Mouse (Mus musculus): ENCODE measurements around the gene Dsel. TPM values are rescaled to one million over a fixed set of nuclear protein-coding genes. Genes with fewer than 3 reads are reported as not detected.

Gene Dsel
- polyA plus RNA-seq, 1 experiment: 0.70 TPM

- Histone ChIP-seq H3K4me1 (ENCODE audit: control insufficient read depth, insufficient read depth, low read length) (no peaks in the 10 kb centered on the region), H3K27ac (ENCODE audit: control insufficient read depth, insufficient read depth, low read depth, low read length) (no peak overlapping the region), H3K4me3 (ENCODE audit: control insufficient read depth, low read depth, low read length) (no peak overlapping the region), H3K36me3 (ENCODE audit: control insufficient read depth, insufficient read depth, low read length) (no peaks in the 10 kb centered on the region), H3K27me3 (ENCODE audit: control insufficient read depth, insufficient read depth, low read length) (no peaks in the 10 kb centered on the region)
- TF ChIP-seq CTCF (IDR thresholded peaks at IDR 0.05; ENCODE audit: control insufficient read depth, insufficient read depth, insufficient replicate concordance, low read depth, low read length) (no peak), POLR2A (IDR thresholded peaks at IDR 0.05; ENCODE audit: control insufficient read depth, low read depth, low read length) (no peak)
Observed at GRCm38 (mm10) chr1:111857852-111858251, 6.9 kb downstream of the Dsel start.

GRCm38 (mm10) chr1:111852439-111852838 is 12.3 kb downstream of the Dsel start:
- Histone ChIP-seq H3K4me3 (ENCODE audit: control insufficient read depth, low read depth, low read length) (no peak overlapping the region), H3K4me1 (ENCODE audit: control insufficient read depth, insufficient read depth, low read length) (no peaks in the 10 kb centered on the region), H3K27me3 (ENCODE audit: control insufficient read depth, insufficient read depth, low read length) (no peaks in the 10 kb centered on the region), H3K27ac (ENCODE audit: control insufficient read depth, insufficient read depth, low read depth, low read length) (no peak overlapping the region), H3K36me3 (ENCODE audit: control insufficient read depth, insufficient read depth, low read length) (no peaks in the 10 kb centered on the region)
- no peak for TF ChIP-seq CTCF (IDR thresholded peaks at IDR 0.05; ENCODE audit: control insufficient read depth, insufficient read depth, insufficient replicate concordance, low read depth, low read length)
- no peak for TF ChIP-seq POLR2A (IDR thresholded peaks at IDR 0.05; ENCODE audit: control insufficient read depth, low read depth, low read length)

GRCm38 (mm10) chr1:111833583-111834225 is 31.0 kb downstream of the Dsel start:
- H3K4me3 ChIP-seq (ENCODE audit: control insufficient read depth, low read depth, low read length): no peak overlapping the region
- H3K27me3 ChIP-seq (ENCODE audit: control insufficient read depth, insufficient read depth, low read length): no peaks in the 10 kb centered on the region
- no peaks in the 10 kb centered on the region for H3K4me1 ChIP-seq (ENCODE audit: control insufficient read depth, insufficient read depth, low read length)
- no peak overlapping the region for H3K27ac ChIP-seq (ENCODE audit: control insufficient read depth, insufficient read depth, low read depth, low read length)
- TF ChIP-seq CTCF (IDR thresholded peaks at IDR 0.05; ENCODE audit: control insufficient read depth, insufficient read depth, insufficient replicate concordance, low read depth, low read length) (no peak), POLR2A (IDR thresholded peaks at IDR 0.05; ENCODE audit: control insufficient read depth, low read depth, low read length) (no peak)
- H3K36me3 ChIP-seq (ENCODE audit: control insufficient read depth, insufficient read depth, low read length): no peaks in the 10 kb centered on the region

Measured in testis, adult 2 months (tissue).